Mouse (Mus musculus): Measurements from ENCODE around the gene Krtcap2. TPM values are rescaled to one million over a fixed set of nuclear protein-coding genes. Genes with fewer than 3 reads are reported as not detected.

Krtcap2 gene
- polyA plus RNA-seq, 1 experiment from 2014 or later: 349 TPM

DNA sequence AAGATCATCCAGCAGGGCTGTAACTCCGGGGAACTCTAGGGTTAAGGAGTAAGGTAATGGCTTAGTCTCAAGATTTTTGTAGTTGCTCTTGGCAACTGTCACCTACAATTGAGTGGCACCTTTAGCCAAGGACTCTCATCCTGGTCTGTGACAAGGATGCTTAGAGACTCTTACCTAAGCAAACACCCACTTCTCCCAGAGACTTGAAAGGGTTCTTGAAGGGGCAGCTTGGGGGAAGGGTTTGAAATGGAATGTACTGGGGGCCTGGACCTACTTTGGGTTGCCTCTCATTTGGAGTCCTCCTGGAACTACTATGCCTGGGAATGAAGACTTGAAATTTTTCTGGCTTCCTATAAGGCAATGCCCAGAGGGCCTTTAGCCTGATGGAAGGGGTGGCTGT lies 27.5 kb upstream of the Krtcap2 start:
- DNase-seq (ENCODE audit: low spot score) (no peak), ATAC-seq (ENCODE audit: low read depth) (no peak)
- H3K9me3 ChIP-seq (ENCODE audit: control insufficient read depth, low read length): no peaks in the 10 kb centered on the region
- H3K9ac ChIP-seq (ENCODE audit: low read depth, low read length): no peak overlapping the region
- H3K4me2 ChIP-seq (ENCODE audit: low read depth, low read length): no peak overlapping the region
- no peaks in the 10 kb centered on the region for H3K27me3 ChIP-seq (replicated peaks; ENCODE audit: control insufficient read depth, insufficient read depth, low read length)
- H3K4me3 ChIP-seq (ENCODE audit: low read depth, low read length): no peak overlapping the region
- H3K4me1 ChIP-seq (ENCODE audit: control insufficient read depth, insufficient read depth, low read length): peaks cover 4% of the 10 kb centered on the region; the same call in 1 of the 2 replicates
- H3K36me3 ChIP-seq (ENCODE audit: control insufficient read depth, insufficient read depth, low read length): peaks cover 10% of the 10 kb centered on the region; the same call in 1 of the 2 replicates
- WGBS: 84% methylated on average over 1 of the region's 1 CpGs
- no peak overlapping the region for H3K27ac ChIP-seq (replicated peaks; ENCODE audit: low read depth, low read length)

DNA sequence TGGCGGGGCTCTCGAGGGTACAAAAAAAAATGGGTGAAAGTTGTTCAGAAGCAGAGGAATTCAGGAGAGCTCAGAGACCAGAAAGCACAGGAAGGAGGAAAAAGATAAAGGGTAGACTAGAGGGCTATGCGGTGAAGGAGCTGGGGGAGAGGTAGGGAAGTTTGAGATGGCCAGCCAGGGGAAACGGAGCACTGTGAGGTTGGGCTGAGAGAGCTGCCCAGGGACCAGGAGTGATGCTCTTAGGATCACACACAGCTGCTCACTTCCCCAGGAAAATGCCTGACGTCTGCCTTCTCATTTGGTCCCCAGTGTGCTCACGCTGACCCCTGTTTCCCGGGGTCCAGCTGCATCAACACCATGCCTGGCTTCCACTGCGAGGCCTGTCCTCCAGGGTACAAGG lies 26.2 kb upstream of the Krtcap2 start:
- Histone ChIP-seq H3K4me3 (ENCODE audit: low read depth, low read length) (no peak overlapping the region), H3K9me3 (ENCODE audit: control insufficient read depth, low read length) (no peaks in the 10 kb centered on the region), H3K27ac (replicated peaks; ENCODE audit: low read depth, low read length) (no peak overlapping the region), H3K36me3 (ENCODE audit: control insufficient read depth, insufficient read depth, low read length) (peaks cover 13% of the 10 kb centered on the region; the same call in 1 of the 2 replicates), H3K27me3 (replicated peaks; ENCODE audit: control insufficient read depth, insufficient read depth, low read length) (no peaks in the 10 kb centered on the region), H3K9ac (ENCODE audit: low read depth, low read length) (peak overlapping the region; percentile 11; the same call in 1 of the 2 replicates), H3K4me2 (ENCODE audit: low read depth, low read length) (no peak overlapping the region), H3K4me1 (ENCODE audit: control insufficient read depth, insufficient read depth, low read length) (peaks cover 4% of the 10 kb centered on the region; the same call in 1 of the 2 replicates)
- ATAC-seq (ENCODE audit: low read depth) (no peak), DNase-seq (ENCODE audit: low spot score) (no peak)
- 34% methylated on average over 8 of the region's 8 CpGs for WGBS

DNA sequence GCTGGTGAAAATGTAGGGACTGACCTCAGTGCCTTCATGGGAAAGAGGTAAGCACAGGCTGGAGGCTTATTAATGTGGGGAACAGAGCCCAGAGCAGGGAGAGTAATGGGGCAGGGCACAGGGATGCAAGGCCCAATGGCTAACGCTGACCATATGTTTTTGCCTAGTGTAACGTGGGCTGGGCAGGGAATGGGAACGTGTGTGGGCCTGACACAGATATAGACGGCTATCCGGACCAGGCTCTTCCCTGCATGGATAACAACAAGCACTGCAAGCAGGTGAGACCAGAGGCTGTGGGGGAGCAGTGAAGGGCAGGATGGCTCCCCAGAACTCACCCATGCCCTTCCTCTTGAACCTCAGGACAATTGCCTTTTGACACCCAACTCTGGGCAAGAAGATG lies 24.6 kb upstream of the Krtcap2 start:
- 0 out of 2 replicates have a peak, but pooled peaks cover 3% of the 10 kb centered on the region for H3K4me1 ChIP-seq (ENCODE audit: control insufficient read depth, insufficient read depth, low read length)
- no peak overlapping the region for H3K4me3 ChIP-seq (ENCODE audit: low read depth, low read length)
- no peak overlapping the region for H3K27ac ChIP-seq (replicated peaks; ENCODE audit: low read depth, low read length)
- H3K27me3 ChIP-seq (replicated peaks; ENCODE audit: control insufficient read depth, insufficient read depth, low read length): no peaks in the 10 kb centered on the region
- H3K9me3 ChIP-seq (ENCODE audit: control insufficient read depth, low read length): no peaks in the 10 kb centered on the region
- peaks cover 20% of the 10 kb centered on the region for H3K36me3 ChIP-seq (ENCODE audit: control insufficient read depth, insufficient read depth, low read length)
- H3K4me2 ChIP-seq (ENCODE audit: low read depth, low read length): no peak overlapping the region
- DNase-seq (ENCODE audit: low spot score) (no peak), ATAC-seq (ENCODE audit: low read depth) (no peak)
- H3K9ac ChIP-seq (ENCODE audit: low read depth, low read length): 0 out of 2 replicates have a peak overlapping the region, but pooled peaks have one; percentile 25
- 42% methylated on average over 5 of the region's 5 CpGs for WGBS

DNA sequence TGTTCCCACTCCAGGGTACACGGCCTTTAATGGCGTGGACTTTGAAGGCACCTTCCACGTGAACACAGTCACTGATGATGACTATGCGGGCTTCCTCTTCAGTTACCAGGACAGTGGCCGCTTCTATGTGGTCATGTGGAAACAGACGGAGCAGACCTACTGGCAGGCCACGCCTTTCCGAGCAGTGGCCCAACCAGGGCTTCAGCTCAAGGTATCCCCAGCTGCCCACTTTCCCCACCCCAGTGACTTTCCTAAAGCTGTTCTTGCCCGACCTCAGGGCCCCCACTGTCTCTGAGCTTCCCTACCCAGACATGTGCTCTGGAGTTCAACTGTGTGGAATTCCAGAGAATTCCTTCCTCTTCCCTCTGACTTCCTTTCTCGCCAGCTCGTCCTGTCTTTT lies 21.0 kb upstream of the Krtcap2 start:
- Histone ChIP-seq H3K27me3 (replicated peaks; ENCODE audit: control insufficient read depth, insufficient read depth, low read length) (no peaks in the 10 kb centered on the region), H3K36me3 (ENCODE audit: control insufficient read depth, insufficient read depth, low read length) (peaks cover 20% of the 10 kb centered on the region), H3K4me3 (ENCODE audit: low read depth, low read length) (no peak overlapping the region), H3K4me1 (ENCODE audit: control insufficient read depth, insufficient read depth, low read length) (peaks cover 18% of the 10 kb centered on the region), H3K27ac (replicated peaks; ENCODE audit: low read depth, low read length) (no peak overlapping the region), H3K4me2 (ENCODE audit: low read depth, low read length) (0 out of 2 replicates have a peak overlapping the region, but pooled peaks have one; percentile 67), H3K9ac (ENCODE audit: low read depth, low read length) (no peak overlapping the region), H3K9me3 (ENCODE audit: control insufficient read depth, low read length) (no peaks in the 10 kb centered on the region)
- whole genome bisulfite sequencing: 77% methylated on average over 11 of the region's 11 CpGs
- DNase-seq (ENCODE audit: low spot score) (no peak), ATAC-seq (ENCODE audit: low read depth) (no peak)

DNA sequence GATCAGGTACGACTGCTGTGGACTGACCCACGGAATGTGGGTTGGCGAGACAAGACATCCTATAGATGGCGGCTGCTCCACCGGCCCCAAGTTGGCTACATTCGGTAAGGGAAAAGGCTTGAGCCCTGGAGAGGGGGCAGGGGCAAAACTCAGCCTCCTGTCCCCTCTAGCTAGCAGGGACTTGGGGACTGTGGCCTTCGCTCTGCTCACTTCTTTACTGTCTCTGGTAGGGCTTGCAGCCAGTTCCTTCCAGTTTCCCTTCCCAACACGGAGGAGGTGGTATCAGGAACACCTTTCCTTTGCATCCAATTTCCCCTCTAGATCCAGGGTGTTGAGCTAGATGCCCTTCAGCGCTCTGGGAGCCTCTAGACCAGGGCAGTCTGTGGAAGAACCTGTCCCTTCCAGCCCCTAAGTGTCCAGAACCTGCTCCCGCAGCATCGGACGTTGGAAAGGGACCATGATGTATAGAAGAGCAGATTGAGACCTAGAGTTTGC lies 20.4 kb upstream of the Krtcap2 start:
- H3K4me3 ChIP-seq (ENCODE audit: low read depth, low read length): 0 out of 2 replicates have a peak overlapping the region, but pooled peaks have one; percentile 3
- WGBS: 55% methylated on average over 12 of the region's 12 CpGs

DNA sequence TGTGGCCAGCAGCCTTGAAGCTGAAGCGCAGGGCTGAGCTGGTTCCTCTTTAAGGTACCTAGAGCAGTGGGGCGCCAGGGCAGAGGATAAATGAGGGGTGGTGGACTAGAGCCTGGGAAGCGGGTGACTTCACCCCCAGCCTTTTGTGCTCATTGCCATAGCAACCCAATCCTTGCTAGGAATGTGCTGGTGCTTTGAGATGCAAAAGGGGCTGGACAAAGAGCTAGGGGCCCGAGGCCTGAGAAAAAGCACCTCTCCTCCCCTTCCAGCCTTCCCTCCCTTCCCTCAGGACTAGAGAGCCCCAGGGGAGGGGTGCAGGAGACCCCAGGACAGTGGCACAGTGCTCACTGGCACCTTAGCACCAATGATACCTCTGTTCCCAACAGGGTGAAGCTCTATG lies 19.8 kb upstream of the Krtcap2 start:
- no peaks in the 10 kb centered on the region for H3K27me3 ChIP-seq (replicated peaks; ENCODE audit: control insufficient read depth, insufficient read depth, low read length)
- H3K27ac ChIP-seq (replicated peaks; ENCODE audit: low read depth, low read length): no peak overlapping the region
- H3K36me3 ChIP-seq (ENCODE audit: control insufficient read depth, insufficient read depth, low read length): peaks cover 19% of the 10 kb centered on the region
- H3K9me3 ChIP-seq (ENCODE audit: control insufficient read depth, low read length): no peaks in the 10 kb centered on the region
- H3K4me1 ChIP-seq (ENCODE audit: control insufficient read depth, insufficient read depth, low read length): peaks cover 18% of the 10 kb centered on the region
- DNase-seq (ENCODE audit: low spot score) (peak; percentile 67), ATAC-seq (ENCODE audit: low read depth) (0 out of 2 replicates have a peak, but pooled peaks have one; percentile 2)
- WGBS: 42% methylated on average over 4 of the region's 4 CpGs
- peak overlapping the region; percentile 67 for H3K4me2 ChIP-seq (ENCODE audit: low read depth, low read length)
- H3K4me3 ChIP-seq (ENCODE audit: low read depth, low read length): peak overlapping the region; percentile 38; the same call in 1 of the 2 replicates
- H3K9ac ChIP-seq (ENCODE audit: low read depth, low read length): peak overlapping the region; percentile 52; the same call in 1 of the 2 replicates

More for the DNA sequence above, 20.4 kb upstream of the Krtcap2 start:
- Histone ChIP-seq H3K9ac (ENCODE audit: low read depth, low read length) (no peak overlapping the region), H3K27ac (replicated peaks; ENCODE audit: low read depth, low read length) (no peak overlapping the region), H3K27me3 (replicated peaks; ENCODE audit: control insufficient read depth, insufficient read depth, low read length) (no peaks in the 10 kb centered on the region), H3K9me3 (ENCODE audit: control insufficient read depth, low read length) (no peaks in the 10 kb centered on the region), H3K4me2 (ENCODE audit: low read depth, low read length) (peak overlapping the region; percentile 67), H3K36me3 (ENCODE audit: control insufficient read depth, insufficient read depth, low read length) (peaks cover 20% of the 10 kb centered on the region), H3K4me1 (ENCODE audit: control insufficient read depth, insufficient read depth, low read length) (peaks cover 18% of the 10 kb centered on the region)
- ATAC-seq (ENCODE audit: low read depth) (no peak), DNase-seq (ENCODE audit: low spot score) (no peak)

DNA sequence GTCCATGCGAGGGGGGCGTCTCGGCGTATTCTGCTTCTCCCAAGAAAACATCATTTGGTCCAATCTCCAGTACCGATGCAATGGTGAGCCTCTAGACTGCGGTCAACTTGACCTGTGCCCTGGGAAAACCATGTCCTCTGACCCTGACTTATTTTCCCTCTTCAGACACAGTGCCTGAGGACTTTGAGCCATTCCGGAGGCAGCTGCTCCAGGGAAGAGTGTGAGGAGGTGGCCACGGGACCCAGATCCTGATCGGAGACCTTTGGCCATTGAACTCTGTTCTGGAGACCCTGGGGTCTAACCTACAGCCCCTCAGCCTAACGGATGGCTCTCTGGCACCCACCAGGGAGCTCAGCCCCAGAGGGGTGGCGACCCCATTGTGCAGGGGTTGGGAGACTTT lies 19.4 kb upstream of the Krtcap2 start:
- Histone ChIP-seq H3K27me3 (replicated peaks; ENCODE audit: control insufficient read depth, insufficient read depth, low read length) (no peaks in the 10 kb centered on the region), H3K4me1 (ENCODE audit: control insufficient read depth, insufficient read depth, low read length) (peaks cover 18% of the 10 kb centered on the region), H3K27ac (replicated peaks; ENCODE audit: low read depth, low read length) (peak overlapping the region; percentile 71; the same call in 1 of the 2 replicates), H3K36me3 (ENCODE audit: control insufficient read depth, insufficient read depth, low read length) (peaks cover 14% of the 10 kb centered on the region), H3K9me3 (ENCODE audit: control insufficient read depth, low read length) (no peaks in the 10 kb centered on the region), H3K9ac (ENCODE audit: low read depth, low read length) (peak overlapping the region; percentile 52), H3K4me2 (ENCODE audit: low read depth, low read length) (peak overlapping the region; percentile 67), H3K4me3 (ENCODE audit: low read depth, low read length) (peak overlapping the region; percentile 38)
- ATAC-seq (ENCODE audit: low read depth): no peak
- DNase-seq (ENCODE audit: low spot score): no peak
- 25% methylated on average over 11 of the region's 11 CpGs for WGBS

DNA sequence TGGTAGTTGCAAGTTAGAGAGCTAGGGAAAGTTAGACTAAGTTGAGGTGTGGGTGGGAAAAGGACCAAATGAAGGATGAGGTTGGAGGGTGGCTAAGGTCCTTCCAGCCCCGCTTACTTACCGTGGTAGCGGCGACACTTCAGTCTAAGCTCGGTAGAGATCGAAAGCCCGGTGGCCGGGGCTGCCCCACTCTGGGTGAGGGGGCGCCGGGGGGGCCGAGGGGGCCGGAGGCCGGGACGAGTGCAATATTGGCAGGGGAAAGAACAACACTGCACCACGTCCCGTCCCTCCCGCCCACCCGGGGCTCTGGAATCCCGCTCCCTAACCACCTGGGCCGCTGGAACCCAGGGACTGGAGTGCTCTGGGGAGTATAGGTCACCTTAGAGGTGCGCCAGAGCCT lies 18.9 kb upstream of the Krtcap2 start, which contains the start of gene Mtx1:
Gene Mtx1, minus strand, starts transcription at position 189 of the 400 bp plus-strand sequence.
- peak within 1 kb of the TSS; percentile 67 for H3K4me2 ChIP-seq (ENCODE audit: low read depth, low read length)
- no peaks in the 10 kb centered on the region for H3K9me3 ChIP-seq (ENCODE audit: control insufficient read depth, low read length)
- 9% methylated on average over 9 of the region's 21 CpGs for WGBS
- H3K36me3 ChIP-seq (ENCODE audit: control insufficient read depth, insufficient read depth, low read length): peaks cover 11% of the 10 kb centered on the region
- no peaks in the 10 kb centered on the region for H3K27me3 ChIP-seq (replicated peaks; ENCODE audit: control insufficient read depth, insufficient read depth, low read length)
- H3K27ac ChIP-seq (replicated peaks; ENCODE audit: low read depth, low read length): peak within 1 kb of the TSS; percentile 86
- H3K4me3 ChIP-seq (ENCODE audit: low read depth, low read length): peak within 1 kb of the TSS; percentile 38
- ATAC-seq (ENCODE audit: low read depth) (0 out of 2 replicates have a peak, but pooled peaks have one; percentile 1), DNase-seq (ENCODE audit: low spot score) (no peak)
- H3K4me1 ChIP-seq (ENCODE audit: control insufficient read depth, insufficient read depth, low read length): peaks cover 18% of the 10 kb centered on the region
- peak within 1 kb of the TSS; percentile 53 for H3K9ac ChIP-seq (ENCODE audit: low read depth, low read length)

All from embryonic facial prominence, embryonic 14.5 days (tissue).